Mouse (Mus musculus) lung, embryonic 16.5 days (tissue): ENCODE results near the gene Blvrb. TPM values are rescaled to one million over a fixed set of nuclear protein-coding genes. Genes with fewer than 3 reads are reported as not detected.

Experiments used
- ATAC-seq: fragments of 200-750 bp; cut with Nextera tagmentation; 2 replicates; pipeline ENCODE4 v1.8.0; 2017; ENCODE audit warnings: low read depth, mild to moderate bottlenecking, moderate library complexity
- H3K27ac ChIP-seq: fragments of 300-500 bp; sonication (generic); 2 replicates; pipeline ENCODE4 v1.5.1; 2014; ENCODE audit warnings: mild to moderate bottlenecking, control low read depth, low read length
- H3K27me3 ChIP-seq: fragments of 300-500 bp; sonication (generic); 2 replicates; pipeline ENCODE4 v1.6.1; 2014; ENCODE audit warnings: low read depth, low read length, mixed read lengths; ENCODE audit not compliant: control insufficient read depth, insufficient read depth
- H3K36me3 ChIP-seq: fragments of 300-500 bp; sonication (generic); 2 replicates; pipeline ENCODE4 v1.6.1; 2014; ENCODE audit warnings: low read length; ENCODE audit not compliant: control insufficient read depth, insufficient read depth
- H3K4me1 ChIP-seq: fragments of 300-500 bp; sonication (generic); replicated peaks from 2 replicates; pipeline ENCODE4 v1.6.1; 2014; ENCODE audit warnings: low read length, mixed read lengths; ENCODE audit not compliant: control insufficient read depth, insufficient read depth
- H3K4me2 ChIP-seq: fragments of 300-500 bp; sonication (generic); 2 replicates; pipeline ENCODE4 v1.6.1; 2014; ENCODE audit warnings: low read depth, low read length, control low read depth
- H3K4me3 ChIP-seq: fragments of 300-500 bp; sonication (generic); 2 replicates; pipeline ENCODE4 v1.5.1; 2014; ENCODE audit warnings: mild to moderate bottlenecking, low read length, control low read depth
- H3K9ac ChIP-seq: fragments of 300-500 bp; sonication (generic); 2 replicates; pipeline ENCODE4 v1.6.1; 2014; ENCODE audit warnings: low read length, control low read depth
- H3K9me3 ChIP-seq: fragments of 300-500 bp; sonication (generic); 2 replicates; pipeline ENCODE4 v1.6.1; 2016; ENCODE audit warnings: low read length; ENCODE audit not compliant: control insufficient read depth
- WGBS: fragments of 180-500 bp; shearing (Covaris S2); extraction: QIAGEN DNeasy Blood & Tissue Kit; methylation state at CpG from one replicate; pipeline ENCODE4 v1.1.7; 2014; 5-methylcytosine and 5-hydroxymethylcytosine counted together
- polyA plus RNA-seq: library from polyadenylated mRNA; unstranded; fragments of >200 nt; fragmentation: Nextera tagmentation; extraction: Ambion mirVana; gene quantifications from 2 replicates; pipeline ENCODE4 v1.2.1, GENCODE M21; 2015

Gene Blvrb
- polyA plus RNA-seq, 1 experiment from 2014 or later = 58.3 TPM

DNA sequence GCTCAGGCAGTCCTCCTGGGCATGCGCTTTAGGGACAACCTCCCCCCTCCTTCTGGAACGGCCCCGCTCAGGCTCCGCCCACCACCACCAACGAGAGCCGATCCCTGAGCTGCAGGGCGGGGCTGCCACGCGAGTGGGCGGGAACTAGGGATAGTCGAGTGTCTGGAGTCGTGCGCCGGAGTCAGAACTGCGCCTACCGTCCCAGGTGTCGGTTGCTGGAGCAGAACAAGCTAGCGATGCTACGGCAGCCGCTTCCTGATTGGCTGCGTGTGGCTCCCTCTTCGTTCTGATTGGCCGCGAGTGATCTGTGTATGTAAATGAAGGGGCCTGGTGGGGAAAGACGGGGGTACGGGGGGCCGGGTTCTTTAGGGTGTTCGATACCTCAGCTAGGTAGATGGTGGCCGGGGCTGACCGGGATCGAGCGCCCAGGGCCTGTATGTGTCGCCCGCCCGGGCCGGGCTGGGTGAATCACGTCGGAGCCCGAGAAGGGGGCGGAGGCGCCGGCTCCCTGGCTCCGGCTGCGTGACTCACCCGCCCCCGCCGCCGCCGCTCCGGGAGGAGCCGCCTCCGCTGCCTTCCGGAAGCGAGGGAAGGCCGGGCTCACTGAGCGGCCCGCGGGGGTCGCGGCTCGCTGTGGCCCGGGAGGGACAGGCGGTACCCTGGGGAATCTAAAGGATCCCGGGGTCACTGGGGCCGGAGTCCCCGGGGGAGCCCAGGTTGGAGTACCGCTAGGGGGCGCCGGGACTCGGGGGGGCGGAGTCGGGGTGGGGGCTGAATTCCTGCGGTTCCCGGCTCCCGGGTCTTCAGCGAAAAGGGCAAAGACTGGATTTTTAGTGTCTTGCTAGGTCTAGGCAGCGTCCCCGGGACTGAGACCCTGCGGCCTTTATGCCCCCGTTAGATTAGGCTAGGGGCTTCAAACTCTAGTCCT is 39.3 kb downstream of the Blvrb start, which contains the start of gene Sertad1:
Gene Sertad1 (plus strand): TSS at position 141 of the 928 bp plus-strand sequence.
- peak within 1 kb of the TSS; percentile 79 for H3K4me3 ChIP-seq
- H3K9me3 ChIP-seq = no peaks in the 10 kb centered on the region
- H3K4me1 ChIP-seq = peaks cover 37% of the 10 kb centered on the region
- ATAC-seq = peak; percentile 88
- H3K9ac ChIP-seq = peak within 1 kb of the TSS; percentile 92
- H3K27me3 ChIP-seq = no peaks in the 10 kb centered on the region
- WGBS = under 1% methylated on average over 64 of the region's 80 CpGs
- H3K4me2 ChIP-seq = peak within 1 kb of the TSS; percentile 83
- peaks cover 7% of the 10 kb centered on the region; the same call in 1 of the 2 replicates for H3K36me3 ChIP-seq
- peak within 1 kb of the TSS; percentile 98 for H3K27ac ChIP-seq

GRCm38 (mm10) chr7:27487740-27488268 is 40.0 kb downstream of the Blvrb start:
- Histone ChIP-seq H3K4me3 (peak overlapping the region; percentile 79), H3K4me1 (peaks cover 36% of the 10 kb centered on the region), H3K4me2 (peak overlapping the region; percentile 64), H3K27ac (peak overlapping the region; percentile 98), H3K36me3 (peaks cover 7% of the 10 kb centered on the region; the same call in 1 of the 2 replicates), H3K9me3 (no peaks in the 10 kb centered on the region), H3K27me3 (no peaks in the 10 kb centered on the region), H3K9ac (peak overlapping the region; percentile 92)
- no peak for ATAC-seq
- under 1% methylated on average over 13 of the region's 13 CpGs for WGBS

GRCm38 (mm10) chr7:27489270-27489869 is 41.6 kb downstream of the Blvrb start:
- Histone ChIP-seq H3K9me3 (no peaks in the 10 kb centered on the region), H3K36me3 (peaks cover 7% of the 10 kb centered on the region; the same call in 1 of the 2 replicates), H3K4me3 (no peak overlapping the region), H3K4me2 (no peak overlapping the region), H3K27ac (peak overlapping the region; percentile 92; the same call in 1 of the 2 replicates), H3K4me1 (peaks cover 36% of the 10 kb centered on the region), H3K27me3 (no peaks in the 10 kb centered on the region), H3K9ac (peak overlapping the region; percentile 60)
- 85% methylated on average over 25 of the region's 25 CpGs for WGBS
- no peak for ATAC-seq

DNA sequence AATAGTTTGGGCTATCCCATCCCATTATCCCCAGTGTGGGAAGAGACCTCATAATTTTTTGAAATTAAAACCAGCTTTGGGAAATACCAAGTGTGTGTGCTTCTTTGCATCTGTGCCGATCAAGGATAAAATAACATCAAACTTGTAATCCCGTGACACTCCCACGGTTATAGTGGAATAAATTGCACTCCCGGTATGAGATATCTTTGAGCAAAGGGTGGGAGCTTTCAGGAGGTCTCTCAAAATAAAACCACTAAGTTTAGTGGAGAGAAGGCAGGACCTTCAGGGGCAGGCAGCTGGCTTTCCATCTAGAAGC is 42.4 kb downstream of the Blvrb start:
- Histone ChIP-seq H3K36me3 (peaks cover 7% of the 10 kb centered on the region; the same call in 1 of the 2 replicates), H3K27me3 (no peaks in the 10 kb centered on the region), H3K9ac (peak overlapping the region; percentile 60), H3K27ac (peak overlapping the region; percentile 92), H3K4me2 (peak overlapping the region; percentile 59), H3K9me3 (no peaks in the 10 kb centered on the region), H3K4me1 (peaks cover 36% of the 10 kb centered on the region), H3K4me3 (peak overlapping the region; percentile 43)
- WGBS = 19% methylated on average over 4 of the region's 4 CpGs
- ATAC-seq = no peak

- peaks cover 33% of the 10 kb centered on the region for H3K4me1 ChIP-seq
- peak overlapping the region; percentile 43 for H3K4me3 ChIP-seq
These were observed 43.0 kb downstream of the Blvrb start for GRCm38 (mm10) chr7:27490543-27491329.

GRCm38 (mm10) chr7:27491856-27492255 is 44.1 kb downstream of the Blvrb start:
- no peak for ATAC-seq
- Histone ChIP-seq H3K4me3 (no peak overlapping the region), H3K9ac (peak overlapping the region; percentile 42), H3K4me1 (peaks cover 32% of the 10 kb centered on the region), H3K27ac (peak overlapping the region; percentile 92), H3K9me3 (no peaks in the 10 kb centered on the region), H3K36me3 (peaks cover 7% of the 10 kb centered on the region; the same call in 1 of the 2 replicates), H3K27me3 (no peaks in the 10 kb centered on the region), H3K4me2 (no peak overlapping the region)
- 48% methylated on average over 7 of the region's 7 CpGs for WGBS

More at GRCm38 (mm10) chr7:27490543-27491329, 43.0 kb downstream of the Blvrb start:
- peak; percentile 86 for ATAC-seq
- Histone ChIP-seq H3K9ac (peak overlapping the region; percentile 60), H3K4me2 (peak overlapping the region; percentile 59), H3K9me3 (no peaks in the 10 kb centered on the region), H3K36me3 (peaks cover 7% of the 10 kb centered on the region; the same call in 1 of the 2 replicates), H3K27me3 (no peaks in the 10 kb centered on the region), H3K27ac (peak overlapping the region; percentile 92)
- 0% methylated on average over 29 of the region's 33 CpGs for WGBS

DNA sequence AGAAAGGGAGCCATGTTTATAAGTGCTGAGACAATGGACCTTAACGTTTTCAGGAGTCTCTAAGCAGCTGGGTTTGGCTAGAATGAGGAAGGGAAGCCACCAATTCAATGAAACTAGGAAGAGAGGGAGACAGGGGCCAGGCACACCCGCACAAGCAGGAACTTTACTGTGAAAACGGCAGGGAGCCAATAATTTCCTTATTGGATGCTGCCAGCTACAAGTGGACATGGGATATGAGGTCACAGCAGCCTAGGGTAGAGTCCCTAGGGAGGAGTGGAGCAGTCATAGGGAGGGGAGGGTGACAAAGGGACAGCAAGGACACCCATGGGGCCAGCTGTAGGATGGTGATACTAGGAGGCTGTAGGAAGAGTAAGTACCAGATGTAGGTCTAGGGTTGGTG is 45.2 kb downstream of the Blvrb start:
- WGBS = 52% methylated on average over 3 of the region's 3 CpGs
- peaks cover 30% of the 10 kb centered on the region for H3K4me1 ChIP-seq
- no peak overlapping the region for H3K4me3 ChIP-seq
- ATAC-seq = no peak
- peak overlapping the region; percentile 79 for H3K27ac ChIP-seq
- no peaks in the 10 kb centered on the region for H3K9me3 ChIP-seq
- H3K4me2 ChIP-seq = no peak overlapping the region
- peaks cover 7% of the 10 kb centered on the region; the same call in 1 of the 2 replicates for H3K36me3 ChIP-seq
- no peak overlapping the region for H3K9ac ChIP-seq
- no peaks in the 10 kb centered on the region for H3K27me3 ChIP-seq

DNA sequence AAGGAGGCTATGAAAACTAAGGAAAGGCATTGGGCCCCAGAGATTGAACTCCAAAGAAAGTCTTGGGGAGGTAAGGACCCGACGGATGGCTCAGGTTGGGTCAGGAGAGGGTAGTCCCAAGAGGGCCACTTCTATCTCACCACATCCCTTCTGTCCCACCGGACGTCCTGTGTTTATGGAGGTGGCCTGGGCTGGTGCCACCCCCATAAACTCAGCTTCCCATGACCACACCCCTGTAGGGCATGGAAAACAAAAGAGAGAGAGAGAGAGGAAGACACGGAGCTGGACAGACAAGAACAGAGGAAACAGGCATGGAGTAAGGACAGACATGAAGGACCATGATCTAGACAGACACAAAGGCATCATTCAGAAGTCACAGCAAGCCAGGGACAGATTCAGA is 45.7 kb downstream of the Blvrb start:
- no peak overlapping the region for H3K4me2 ChIP-seq

More for the DNA sequence above, 45.7 kb downstream of the Blvrb start:
- no peak for ATAC-seq
- H3K27ac ChIP-seq = peak overlapping the region; percentile 79
- no peaks in the 10 kb centered on the region for H3K27me3 ChIP-seq
- peaks cover 7% of the 10 kb centered on the region; the same call in 1 of the 2 replicates for H3K36me3 ChIP-seq
- no peak overlapping the region for H3K4me3 ChIP-seq
- H3K9ac ChIP-seq = no peak overlapping the region
- H3K4me1 ChIP-seq = peaks cover 26% of the 10 kb centered on the region
- WGBS = 68% methylated on average over 5 of the region's 5 CpGs
- H3K9me3 ChIP-seq = no peaks in the 10 kb centered on the region
